Mouse (Mus musculus) R1 (cell line): ENCODE measurements at regions not wholly inside any gene's neighbourhood (a gene's known extent, or its start where the extent isn't known, plus 50 kb on each side); places are given as distances from the start of the nearest gene placed in this dataset.

Source experiments
- DNase-seq: peaks from one replicate; pipeline ENCODE4 v3.0.0-alpha.2; 2018; ENCODE audit warnings: low read depth, low spot score

- peak; percentile 44 for DNase-seq
Measured at GRCm38 (mm10) chr7:61939971-61940705, 406.2 kb upstream of the Ndn start.

GRCm38 (mm10) chr7:61982203-61982932 lies 364.0 kb upstream of the Ndn start:
- DNase-seq = no peak

GRCm38 (mm10) chr7:62026635-62027034 lies 319.7 kb upstream of the Ndn start:
- peak; percentile 48 for DNase-seq

GRCm38 (mm10) chr7:62045743-62046451 lies 300.5 kb upstream of the Ndn start:
- DNase-seq = no peak

- no peak for DNase-seq
Measured at GRCm38 (mm10) chr7:62046452-62046809, 299.9 kb upstream of the Ndn start.

- no peak for DNase-seq
Measured at GRCm38 (mm10) chr7:62078607-62079006, 267.8 kb upstream of the Ndn start.

GRCm38 (mm10) chr7:62085120-62085849 lies 261.1 kb upstream of the Ndn start:
- no peak for DNase-seq
